Mouse (Mus musculus) gastrocnemius, postnatal 36 days (tissue): Measurements from ENCODE around the gene Elk4. TPM values are rescaled to one million over a fixed set of nuclear protein-coding genes. Genes with fewer than 3 reads are reported as not detected.

ENCODE experiments used
- DNase-seq, 2 experiments: peaks; one replicate each; pipeline ENCODE4 v3.0.0; 2022
- intact Hi-C: fragments of 180-260 bp; cut with DNase I; formaldehyde crosslinking; loops from one replicate; pipeline ENCODE4 v1.15.1; 2025
- total RNA-seq, 2 experiments: library from RNA; stranded (reverse); gene quantifications; 2 replicates each; pipeline ENCODE4 v1.2.3; 2021

Elk4 gene
- total RNA-seq, 2 experiments from 2014 or later: 60.7 to 64.9 TPM

DNA sequence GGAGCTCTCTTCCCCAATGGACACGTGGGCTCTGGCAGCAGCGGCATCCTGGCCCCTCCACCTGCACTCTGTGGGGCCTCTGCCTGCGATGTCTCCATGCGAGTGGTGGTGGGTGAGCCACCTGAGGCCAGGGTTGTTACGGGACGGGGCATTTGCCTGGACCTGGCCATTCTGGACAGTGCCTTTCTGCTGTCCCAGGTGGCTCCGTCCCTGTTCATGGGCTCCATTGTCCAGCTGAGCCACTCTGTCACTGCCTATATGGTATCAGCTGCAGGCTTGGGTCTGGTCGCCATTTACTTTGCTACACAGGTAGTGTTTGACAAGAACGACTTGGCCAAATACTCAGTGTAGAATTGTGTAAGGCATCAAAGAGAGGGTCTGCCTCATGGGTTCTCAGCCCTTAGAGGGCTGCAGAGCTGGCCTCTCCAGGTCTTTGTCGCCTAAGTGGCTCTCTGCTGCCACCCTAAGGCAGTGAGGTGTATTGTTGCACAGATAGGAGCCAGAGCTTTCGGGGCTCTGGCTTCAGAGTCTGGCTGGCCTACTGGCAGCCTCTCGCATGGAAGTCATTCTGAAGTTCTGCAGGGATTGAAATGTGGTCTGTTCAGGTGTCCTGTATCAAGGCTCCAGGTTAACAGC is 25.9 kb upstream of the Elk4 start:
- peak; percentile 56 to 58 for DNase-seq
- intact Hi-C loops: loop anchor here (2.0 to 5.0 kb wide), 4 partner anchors 44 to 136 kb away; no protein-coding TSS in a partner anchor

DNA sequence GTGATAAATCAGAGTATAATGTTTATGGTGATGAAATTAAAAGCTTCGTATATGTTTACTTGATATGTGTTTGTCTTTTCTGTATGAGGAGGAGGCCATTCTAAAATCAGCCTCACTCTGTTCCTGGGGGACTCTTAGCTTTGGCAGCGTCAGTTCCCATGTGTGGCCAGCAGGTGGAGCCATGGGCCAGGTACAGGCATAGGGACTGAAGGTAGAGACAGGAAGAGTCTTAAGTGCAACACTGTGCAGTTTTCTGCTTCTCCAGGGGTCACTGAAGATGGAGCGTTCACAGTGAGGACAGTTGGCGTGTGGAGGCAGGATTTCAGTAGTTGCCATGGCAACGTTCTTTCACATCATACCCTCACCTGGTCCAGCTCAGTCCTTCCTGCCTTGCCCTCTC is 24.5 kb upstream of the Elk4 start:
- peak; percentile 58 to 65 for DNase-seq
- intact Hi-C loops: loop anchor here (5.0 kb wide), 3 partner anchors 46 to 134 kb away; no protein-coding TSS in a partner anchor

DNA sequence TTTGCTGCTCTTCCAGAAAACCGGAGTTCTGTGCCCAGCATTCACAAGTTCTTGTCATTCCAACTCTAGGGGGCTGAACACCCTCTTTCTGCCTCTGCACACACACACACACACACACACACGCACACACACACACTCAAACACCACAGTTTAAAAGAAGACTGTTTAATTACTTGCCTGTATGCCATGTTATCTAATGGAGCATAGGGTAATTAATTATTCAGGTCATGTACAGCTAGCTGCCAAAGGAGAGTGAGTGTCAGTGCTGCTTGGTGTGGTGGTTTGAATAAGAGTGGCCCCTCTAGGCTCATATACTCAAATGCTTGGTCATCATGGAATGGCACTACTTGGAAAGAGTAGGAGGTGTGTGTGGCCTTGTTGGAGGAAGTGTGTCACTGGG is 23.6 kb upstream of the Elk4 start:
- DNase-seq: no peak
- intact Hi-C loops: loop anchor here (5.0 kb wide), 3 partner anchors 47 to 133 kb away; no protein-coding TSS in a partner anchor

DNA sequence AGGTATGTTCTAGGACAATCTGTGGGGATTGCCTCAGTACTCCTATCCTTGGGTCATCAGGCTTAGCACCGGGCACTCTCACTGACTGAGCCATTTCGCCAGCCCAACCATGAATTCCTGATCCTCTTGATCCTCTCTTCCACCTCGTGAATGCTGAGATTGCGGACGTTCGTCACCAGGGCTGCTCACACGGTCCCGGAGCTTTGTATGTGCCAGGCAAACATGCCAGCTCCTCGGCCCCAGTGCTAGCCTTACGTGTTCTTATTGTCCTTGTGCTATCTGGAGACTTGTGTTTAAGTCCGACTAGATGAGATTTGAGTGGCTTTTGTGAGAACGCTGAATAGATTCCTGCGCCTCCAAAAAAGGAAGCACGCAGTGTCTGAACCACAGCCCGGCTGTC is 20.0 kb upstream of the Elk4 start:
- intact Hi-C loops: no loop called here
- no peak for DNase-seq

DNA sequence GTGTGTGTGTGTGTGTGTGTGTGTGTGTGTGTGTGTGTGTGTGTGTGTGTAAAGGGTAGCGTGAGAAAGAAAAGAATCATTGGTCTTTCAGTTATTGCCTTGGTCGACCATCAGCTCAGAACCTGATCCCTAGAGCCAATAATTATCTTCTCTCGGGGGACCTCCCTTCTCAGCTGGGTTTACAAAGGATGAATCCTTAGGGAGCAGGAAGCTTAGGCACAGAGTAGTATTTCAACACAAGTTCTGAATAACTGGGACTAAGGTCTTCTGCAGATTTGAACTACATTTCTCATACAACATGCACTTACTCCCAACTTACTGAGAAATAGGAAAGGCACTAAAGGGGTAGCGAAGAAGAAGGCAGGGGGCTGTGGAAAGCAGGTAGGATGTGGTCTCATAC is 17.9 kb upstream of the Elk4 start:
- no peak for DNase-seq
- intact Hi-C loops: no loop called here

DNA sequence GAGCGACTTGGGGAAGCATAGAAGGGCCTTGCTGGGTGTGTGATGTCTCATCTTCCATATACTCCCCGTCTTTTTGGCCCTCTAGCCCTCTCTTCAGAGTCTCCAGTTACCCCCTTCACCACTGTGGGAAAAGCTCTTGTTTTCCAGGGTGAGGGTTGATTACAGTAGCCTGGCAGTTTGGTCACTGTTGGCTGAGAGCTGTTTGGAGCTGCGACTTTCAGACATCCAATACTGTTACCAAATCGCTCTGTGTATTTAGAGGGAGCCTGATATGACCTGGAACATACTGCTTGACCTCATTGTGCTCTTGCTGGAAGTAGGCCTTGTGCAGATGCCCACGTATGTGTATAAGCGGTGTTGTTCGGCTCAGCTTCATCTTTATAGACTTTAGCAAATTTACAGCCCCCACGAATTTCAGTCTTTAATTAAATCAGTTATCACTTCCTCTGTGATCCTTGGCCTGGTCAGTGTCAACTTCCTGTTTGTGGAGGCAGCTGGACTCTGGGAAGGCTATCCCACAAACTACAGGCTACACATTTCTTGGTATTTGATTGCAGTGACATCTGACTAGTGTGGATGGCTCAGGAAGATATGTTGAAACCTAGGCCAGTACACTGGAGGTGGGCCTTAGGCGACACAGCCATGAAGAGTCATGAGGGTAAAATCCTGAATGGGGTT is 17.2 kb upstream of the Elk4 start:
- no peak for DNase-seq
- intact Hi-C loops: no loop called here

DNA sequence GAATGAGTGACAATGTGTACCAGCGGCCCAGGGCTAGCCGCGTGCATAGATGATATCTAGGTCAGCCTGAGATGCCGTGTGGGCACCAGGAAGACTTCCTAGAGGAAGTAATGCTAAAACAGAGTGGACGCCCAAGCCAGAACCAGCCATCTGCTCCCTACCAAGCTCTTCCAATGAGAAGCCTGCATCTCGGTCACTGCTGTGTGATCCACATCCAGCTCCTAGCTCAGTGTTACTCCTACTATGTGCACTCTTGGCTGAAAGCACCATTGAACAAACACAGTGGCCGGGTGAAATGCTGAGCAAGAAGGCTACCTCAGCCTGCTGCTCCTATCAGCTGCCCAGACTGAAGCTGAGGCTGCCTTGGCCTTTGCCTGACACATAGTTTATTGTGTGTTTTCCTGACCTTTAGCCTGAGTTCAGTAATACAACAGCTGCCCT is 14.8 kb upstream of the Elk4 start:
- intact Hi-C loops: no loop called here
- DNase-seq: no peak

DNA sequence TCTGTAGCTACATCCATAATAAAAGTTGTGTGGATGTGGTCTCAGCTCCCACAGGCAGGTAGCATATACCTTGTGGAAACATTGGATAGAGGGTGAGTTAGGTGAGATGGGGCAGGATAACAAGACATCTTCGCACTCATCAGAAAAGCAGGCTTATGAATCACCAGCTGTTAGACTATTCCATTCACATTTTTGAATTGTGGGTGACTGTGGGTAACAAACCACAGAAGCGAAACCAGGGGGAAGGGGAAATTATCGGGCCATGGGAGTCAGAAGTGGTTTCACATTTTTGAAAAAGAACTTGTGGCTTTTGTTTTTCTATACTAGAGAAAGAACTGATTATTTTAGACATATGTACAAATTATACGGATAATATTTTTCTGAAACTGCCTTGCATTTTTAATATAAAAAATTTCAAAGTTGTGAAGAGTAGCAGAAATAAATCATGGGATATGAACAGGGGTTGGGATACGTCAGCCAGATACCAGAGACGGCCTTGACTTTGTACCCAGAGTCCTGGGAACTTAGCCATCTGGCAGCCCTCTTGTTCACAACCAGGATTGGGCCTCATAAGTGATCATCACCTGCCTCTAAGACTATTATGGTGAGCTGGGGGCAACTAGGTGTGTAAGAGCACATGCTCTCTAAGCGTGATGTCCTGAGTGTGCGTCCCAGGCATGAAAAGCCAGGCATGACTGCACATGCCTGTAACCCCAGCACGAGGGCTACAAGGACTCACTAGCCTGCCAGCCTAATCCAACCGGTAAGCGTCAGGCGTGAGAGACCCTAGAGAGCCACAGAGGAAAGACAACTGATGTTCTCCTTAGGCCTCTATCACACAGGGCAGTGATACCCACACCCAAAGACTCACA is 14.0 kb upstream of the Elk4 start:
- DNase-seq: peak in 1 of 2 experiments; percentile 45
- intact Hi-C loops: loop anchor here (2.0 kb wide), 2 partner anchors 53 to 121 kb away; no protein-coding TSS in a partner anchor

DNA sequence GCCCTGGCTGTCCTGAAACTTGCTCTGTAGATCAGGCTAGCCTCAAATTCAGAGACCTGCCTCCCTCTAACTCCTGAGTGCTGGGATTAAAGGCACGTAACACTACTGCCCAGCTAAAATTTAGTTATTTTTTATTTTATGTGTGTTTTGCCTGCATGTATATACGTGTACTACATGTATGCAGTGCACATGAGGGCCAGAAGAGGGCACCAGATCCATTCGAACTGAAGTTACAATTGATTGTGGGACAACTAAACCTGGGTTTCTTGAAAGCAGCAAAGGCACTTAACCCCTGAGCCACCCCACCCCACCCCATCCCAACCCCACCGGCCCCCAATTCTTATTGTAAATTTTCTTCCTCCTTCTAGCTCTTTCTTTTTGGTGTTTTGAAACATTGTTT is 12.3 kb upstream of the Elk4 start:
- intact Hi-C loops: loop anchor here (2.0 kb wide), 2 partner anchors 52 to 120 kb away; no protein-coding TSS in a partner anchor
- peak; percentile 44 to 51 for DNase-seq

DNA sequence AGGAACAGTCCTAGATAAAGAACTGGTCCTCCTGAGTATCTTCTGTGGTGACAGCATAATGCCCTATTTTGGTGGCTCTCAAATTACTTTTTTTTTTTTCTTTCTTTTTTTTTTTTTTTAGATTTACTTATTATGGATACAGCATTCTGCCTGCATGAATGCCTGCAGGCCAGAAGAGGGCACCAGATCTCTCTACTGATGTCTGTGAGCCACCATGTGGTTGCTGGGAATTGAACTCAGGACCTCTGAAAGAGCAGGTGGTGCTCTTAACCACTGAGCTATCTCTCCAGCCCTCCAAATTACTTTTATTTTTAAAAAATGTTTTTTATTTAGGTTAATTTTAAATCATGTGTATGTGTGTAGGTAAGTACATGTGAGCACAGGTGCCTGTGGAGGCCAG is 6.9 kb upstream of the Elk4 start:
- intact Hi-C loops: no loop called here
- no peak for DNase-seq

DNA sequence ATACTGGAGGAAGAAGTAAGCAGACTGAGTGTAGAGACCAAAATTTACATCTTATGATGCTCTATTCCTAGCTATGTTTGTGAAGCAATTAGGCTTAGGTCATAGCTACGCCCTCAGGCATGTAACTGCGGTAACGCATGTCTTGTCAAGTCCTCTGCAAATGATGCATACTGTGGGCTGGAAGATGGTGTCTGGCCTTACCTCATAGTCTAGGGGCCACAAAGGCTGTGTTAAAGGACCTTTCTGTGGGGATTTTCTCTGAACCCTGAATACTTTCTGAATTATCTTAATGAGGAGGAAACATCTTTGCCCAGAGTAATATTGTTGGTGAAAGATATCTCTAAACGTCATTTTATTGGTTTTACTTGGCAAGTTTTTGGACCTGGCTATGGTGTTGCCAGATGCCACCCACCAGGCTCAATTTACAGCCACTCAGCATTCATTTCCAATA is 5.5 kb upstream of the Elk4 start:
- DNase-seq: no peak
- intact Hi-C loops: no loop called here

DNA sequence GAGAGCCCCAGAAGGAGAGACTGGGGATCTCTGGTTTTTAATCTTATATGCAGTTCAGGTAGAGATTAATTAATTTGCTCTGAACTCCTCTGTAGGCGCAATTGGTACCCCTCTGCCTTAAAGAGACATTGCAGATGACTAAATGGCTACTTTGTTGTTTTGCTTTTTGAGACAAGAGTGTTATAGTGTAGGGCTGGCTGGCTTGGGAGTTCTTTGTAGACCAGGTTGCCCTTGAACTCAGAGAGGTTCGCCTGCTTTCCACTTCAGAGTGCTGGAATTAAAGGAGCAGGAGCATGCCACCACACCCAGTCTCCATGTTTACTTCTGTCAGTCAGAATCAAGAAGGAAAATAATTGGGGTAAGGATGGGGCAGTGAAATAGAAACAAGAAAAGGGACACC is 4.3 kb upstream of the Elk4 start:
- intact Hi-C loops: no loop called here
- DNase-seq: no peak

DNA sequence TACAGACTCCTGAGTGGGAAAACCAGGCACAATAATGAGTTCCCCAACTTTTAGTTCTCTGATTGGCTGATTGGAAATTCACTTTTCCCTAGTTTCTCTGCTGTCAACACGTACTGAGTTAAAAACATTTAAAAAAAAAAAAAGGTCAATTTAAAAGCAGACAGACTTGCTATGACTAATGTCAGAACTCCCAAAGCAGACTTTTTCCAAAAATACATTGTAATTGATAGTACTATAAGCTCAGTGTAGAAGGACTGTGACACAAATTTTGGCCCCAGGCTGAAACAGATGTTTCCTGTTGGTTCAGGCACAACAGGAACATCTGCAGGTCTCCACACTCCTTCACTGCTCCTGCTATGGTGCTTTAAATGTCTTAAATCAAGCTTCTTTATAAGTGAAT is 3.6 kb upstream of the Elk4 start:
- DNase-seq: no peak
- intact Hi-C loops: no loop called here

DNA sequence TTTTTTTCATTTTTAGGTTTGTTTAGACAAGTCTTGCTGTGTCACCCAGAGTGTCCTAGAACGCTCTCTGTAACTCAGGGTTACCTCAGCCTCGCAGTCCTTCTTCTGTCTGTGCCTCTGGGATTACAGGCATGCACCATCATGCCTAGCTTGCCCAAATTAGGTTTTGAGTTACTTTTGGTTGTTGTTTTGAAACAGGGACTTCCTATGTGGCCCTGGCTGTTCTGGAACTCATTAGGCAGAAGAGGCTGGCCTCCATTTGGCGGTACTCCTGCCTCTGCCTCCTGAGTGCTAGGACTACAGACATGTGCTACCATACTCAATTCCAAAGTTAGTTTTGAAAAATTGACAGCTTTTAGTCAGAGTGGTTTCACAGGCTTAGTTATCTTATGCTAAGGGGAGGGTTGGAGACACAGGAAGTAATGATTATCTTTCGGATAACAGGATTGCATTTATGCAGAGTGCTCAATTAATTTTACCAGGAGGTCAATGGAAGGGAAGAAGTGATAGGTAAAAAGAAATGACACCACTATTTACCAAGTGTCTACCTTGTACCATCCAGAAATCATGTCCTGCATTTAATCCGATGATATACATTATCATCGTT is 2.7 kb upstream of the Elk4 start:
- intact Hi-C loops: no loop called here

DNA sequence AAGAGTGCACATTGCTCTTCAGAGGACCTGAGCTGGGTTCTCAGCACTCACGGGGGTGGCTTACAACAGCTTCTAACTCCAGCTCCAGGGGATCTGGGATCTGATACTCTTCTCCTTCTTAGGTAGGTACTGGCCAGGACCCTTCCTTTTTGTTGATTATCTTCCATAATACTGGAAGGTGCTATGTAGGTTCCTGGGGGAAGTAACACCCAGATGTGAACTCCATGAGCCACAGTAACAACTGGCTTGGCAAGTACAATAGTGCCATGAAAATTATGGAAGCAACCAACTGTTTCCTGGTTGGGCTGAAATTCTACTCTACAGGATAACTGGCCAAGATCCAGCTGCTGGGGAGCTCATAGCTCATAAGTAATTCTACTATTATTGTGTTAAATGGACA is 1.9 kb upstream of the Elk4 start:
- DNase-seq: no peak
- intact Hi-C loops: no loop called here

More for the DNA sequence above, 2.7 kb upstream of the Elk4 start:
- no peak for DNase-seq

DNA sequence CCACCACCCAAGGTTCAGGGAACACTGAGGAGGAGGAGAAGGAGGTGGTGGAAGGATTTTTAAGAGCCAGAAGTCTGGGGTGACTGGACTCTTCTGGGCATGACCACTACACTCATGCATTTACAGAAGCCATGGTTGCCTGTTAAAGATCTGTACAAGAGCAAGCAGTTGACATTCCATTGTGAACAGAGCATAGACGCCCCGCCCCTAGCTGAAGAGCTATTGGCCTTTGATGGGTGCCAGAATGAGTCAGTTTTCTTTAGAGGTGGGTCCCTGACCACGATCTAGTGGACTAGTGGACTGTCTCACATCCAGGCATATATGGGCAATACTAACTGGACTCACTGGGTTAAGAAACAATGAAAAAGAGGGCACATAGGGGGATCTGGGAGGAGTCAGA is 1.4 kb upstream of the Elk4 start:
- DNase-seq: no peak
- intact Hi-C loops: no loop called here

DNA sequence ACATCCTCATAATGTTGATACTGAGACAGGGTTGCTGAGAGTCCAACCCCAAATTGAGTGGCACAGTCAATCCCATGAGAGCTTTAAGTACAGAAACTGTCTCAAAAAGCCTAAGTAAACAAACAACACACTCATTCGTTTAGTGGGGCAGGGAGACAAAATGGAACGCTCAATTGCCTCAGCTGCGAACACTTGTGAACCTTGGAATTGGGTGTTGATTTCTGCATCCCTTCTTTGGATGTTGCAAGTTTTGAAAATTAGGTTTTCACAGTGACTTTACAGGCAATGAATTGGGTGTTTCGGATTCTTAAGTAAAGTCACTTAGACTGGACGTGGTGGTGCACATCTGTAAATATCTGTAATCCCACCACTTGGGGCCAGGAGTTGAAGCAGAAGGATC is 686 bp upstream of the Elk4 start:
- intact Hi-C loops: no loop called here
- DNase-seq: no peak

DNA sequence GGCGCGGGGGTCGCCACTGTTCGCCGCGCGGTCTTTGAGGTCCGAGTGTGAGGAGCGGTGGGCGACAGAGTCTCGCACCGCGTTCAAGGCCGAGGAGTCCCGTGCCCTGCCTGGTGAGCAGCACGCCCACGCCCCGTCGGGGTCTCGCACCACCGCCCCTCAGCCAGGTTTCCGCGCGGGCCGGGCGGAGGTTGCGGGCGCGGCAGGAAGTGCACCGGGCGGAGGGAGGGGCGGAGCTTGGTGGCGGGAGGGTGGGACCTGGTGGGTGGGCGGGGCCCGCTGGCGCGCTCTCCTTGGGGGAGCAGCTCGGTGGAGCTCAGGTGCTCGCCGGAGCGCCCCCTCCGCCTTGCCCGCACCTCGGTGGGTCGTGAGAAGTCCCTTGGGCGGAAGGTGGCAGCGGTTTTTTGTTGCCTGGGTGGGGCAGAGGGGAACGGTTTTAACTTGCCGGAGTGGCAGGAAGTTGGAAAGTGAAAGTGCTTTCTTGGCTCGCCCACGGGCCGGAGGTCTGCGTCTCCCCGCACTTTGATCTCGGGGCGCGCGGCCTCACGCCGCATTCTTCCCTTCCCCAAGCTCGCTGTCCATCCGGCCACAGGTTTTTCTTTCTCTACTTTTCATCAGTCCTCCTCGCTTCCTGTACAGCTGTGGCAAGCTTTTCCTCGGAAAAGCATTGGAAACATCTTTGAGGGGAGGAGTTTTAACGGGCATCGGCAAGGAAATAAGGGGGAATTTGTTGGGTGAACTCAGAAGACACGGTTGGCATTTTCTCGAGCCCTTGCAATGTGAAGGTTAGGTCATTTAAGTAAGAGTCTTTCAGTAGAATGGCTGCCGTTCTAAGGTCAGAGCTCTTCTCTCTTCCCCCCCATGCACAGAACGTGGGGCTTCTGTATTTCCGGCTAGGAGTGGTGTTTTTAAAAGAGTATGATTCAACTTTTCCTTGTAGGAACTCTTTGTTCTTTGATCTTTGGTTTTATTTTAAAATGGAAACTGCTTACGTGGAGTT is 721 bp downstream of the Elk4 start:
- peak; percentile 83 to 85 for DNase-seq
- intact Hi-C loops: no loop called here

DNA sequence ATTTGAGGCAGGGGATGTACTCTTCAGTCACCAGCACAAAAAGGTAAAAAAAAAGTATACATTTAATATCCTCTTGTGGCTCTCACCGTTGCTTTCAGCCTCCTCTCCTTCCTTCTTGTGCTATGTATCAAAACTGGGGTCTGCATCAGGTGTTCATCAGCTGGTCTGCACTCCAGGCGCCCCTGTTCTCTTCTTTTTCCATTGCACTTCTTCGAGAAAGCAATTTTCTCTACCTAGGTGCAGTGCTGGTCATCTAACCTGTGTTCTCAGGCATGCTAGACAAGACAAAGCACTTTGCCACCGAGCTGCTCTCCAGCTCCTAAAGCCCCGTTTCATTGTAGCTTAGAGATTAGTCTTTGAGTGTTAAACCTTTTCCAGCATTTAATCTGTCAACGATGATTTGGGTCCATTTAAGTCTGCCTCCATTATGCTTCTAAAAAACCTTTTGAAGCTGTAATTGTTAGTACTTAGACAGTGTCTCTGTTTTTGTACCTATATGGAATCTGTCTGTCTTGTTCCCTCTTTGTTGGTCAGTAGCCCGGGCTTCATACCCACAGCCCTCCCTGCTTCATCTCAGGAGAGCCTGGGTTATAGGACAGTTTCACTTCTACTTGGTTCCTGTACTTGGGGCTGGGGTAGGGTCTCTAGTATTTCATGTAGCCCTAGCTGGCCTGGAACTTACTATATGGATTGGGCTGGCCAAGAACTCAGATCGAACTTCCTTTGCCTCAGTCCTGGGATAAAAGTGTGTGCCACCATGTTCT is 1.7 kb downstream of the Elk4 start:
- DNase-seq: no peak
- intact Hi-C loops: no loop called here
